Mouse (Mus musculus) kidney, embryonic 14.5 days (tissue): ENCODE results near the gene Gm10112. TPM values are rescaled to one million over a fixed set of nuclear protein-coding genes. Genes with fewer than 3 reads are reported as not detected.

ENCODE experiments used
- ATAC-seq: fragments of 200-750 bp; cut with Nextera tagmentation; 2 replicates; pipeline ENCODE4 v1.8.0; 2017; ENCODE audit warnings: moderate number of reproducible peaks, mild to moderate bottlenecking, moderate TSS enrichment, moderate library complexity; ENCODE audit not compliant: low FRiP score, low TSS enrichment
- H3K27ac ChIP-seq: fragments of 300-500 bp; sonication (generic); 2 replicates; pipeline ENCODE4 v1.5.1; 2014; ENCODE audit warnings: low read depth, mild to moderate bottlenecking, low read length, moderate library complexity, mixed read lengths
- H3K27me3 ChIP-seq: fragments of 300-500 bp; sonication (generic); 2 replicates; pipeline ENCODE4 v1.6.1; 2014; ENCODE audit warnings: mild to moderate bottlenecking, low read length; ENCODE audit not compliant: control insufficient read depth, insufficient read depth
- H3K36me3 ChIP-seq: fragments of 300-500 bp; sonication (generic); 2 replicates; pipeline ENCODE4 v1.6.1; 2014; ENCODE audit warnings: low read length, mixed read lengths; ENCODE audit not compliant: control insufficient read depth, insufficient read depth
- H3K4me1 ChIP-seq: fragments of 300-500 bp; sonication (generic); 2 replicates; pipeline ENCODE4 v1.6.1; 2014; ENCODE audit warnings: low read length, mixed read lengths; ENCODE audit not compliant: control insufficient read depth, insufficient read depth
- H3K4me2 ChIP-seq: fragments of 300-500 bp; sonication (generic); replicated peaks from 2 replicates; pipeline ENCODE4 v1.6.1; 2014; ENCODE audit warnings: low read depth, mild to moderate bottlenecking, low read length
- H3K4me3 ChIP-seq: fragments of 300-500 bp; sonication (generic); 2 replicates; pipeline ENCODE4 v1.5.1; 2014; ENCODE audit warnings: mild to moderate bottlenecking, low read length
- H3K9ac ChIP-seq: fragments of 300-500 bp; sonication (generic); 2 replicates; pipeline ENCODE4 v1.6.1; 2014; ENCODE audit warnings: low read depth, mild to moderate bottlenecking, low read length, moderate library complexity
- H3K9me3 ChIP-seq: fragments of 300-500 bp; sonication (generic); 2 replicates; pipeline ENCODE4 v1.6.1; 2016; ENCODE audit warnings: low read length; ENCODE audit not compliant: control insufficient read depth
- WGBS: fragments of 180-500 bp; shearing (Covaris S2); extraction: QIAGEN DNeasy Blood & Tissue Kit; methylation state at CpG from one replicate; pipeline ENCODE4 v1.1.7; 2014; 5-methylcytosine and 5-hydroxymethylcytosine counted together
- polyA plus RNA-seq: library from polyadenylated mRNA; unstranded; fragments of >200 nt; fragmentation: Nextera tagmentation; extraction: Ambion mirVana; gene quantifications from 2 replicates; pipeline ENCODE4 v1.2.1, GENCODE M21; 2014

Gene Gm10112
- polyA plus RNA-seq: not detected in 2 replicates

GRCm38 (mm10) chrX:111168040-111168439 lies at the start of gene Gm10112:
TSS of gene Gm10112 (plus strand) at chrX:111168340.
- no peak within 1 kb of the TSS for H3K4me2 ChIP-seq
- no peak within 1 kb of the TSS for H3K4me3 ChIP-seq
- H3K27ac ChIP-seq: no peak within 1 kb of the TSS
- no peaks in the 10 kb centered on the region for H3K27me3 ChIP-seq
- ATAC-seq: no peak
- no peaks in the 10 kb centered on the region for H3K36me3 ChIP-seq
- WGBS: 90% methylated on average over 3 of the region's 3 CpGs
- H3K9ac ChIP-seq: no peak within 1 kb of the TSS
- no peaks in the 10 kb centered on the region for H3K4me1 ChIP-seq
- H3K9me3 ChIP-seq: no peaks in the 10 kb centered on the region

GRCm38 (mm10) chrX:111189574-111189973 lies 21.4 kb downstream of the Gm10112 start:
- WGBS: 92% methylated on average over 1 of the region's 1 CpGs
- Histone ChIP-seq H3K9me3 (no peaks in the 10 kb centered on the region), H3K36me3 (no peaks in the 10 kb centered on the region), H3K27me3 (no peaks in the 10 kb centered on the region), H3K4me2 (no peak overlapping the region), H3K9ac (no peak overlapping the region), H3K27ac (no peak overlapping the region), H3K4me1 (no peaks in the 10 kb centered on the region), H3K4me3 (no peak overlapping the region)
- ATAC-seq: no peak

- no peak overlapping the region for H3K4me2 ChIP-seq
- H3K27ac ChIP-seq: no peak overlapping the region
- WGBS: 3% methylated on average over 2 of the region's 2 CpGs
- no peak for ATAC-seq
- no peaks in the 10 kb centered on the region for H3K9me3 ChIP-seq
- no peaks in the 10 kb centered on the region for H3K4me1 ChIP-seq
- H3K9ac ChIP-seq: no peak overlapping the region
- H3K36me3 ChIP-seq: no peaks in the 10 kb centered on the region
- H3K4me3 ChIP-seq: no peak overlapping the region
- no peaks in the 10 kb centered on the region for H3K27me3 ChIP-seq
Observed at GRCm38 (mm10) chrX:111196376-111196775, 28.2 kb downstream of the Gm10112 start.

- no peak overlapping the region for H3K9ac ChIP-seq
- H3K9me3 ChIP-seq: no peaks in the 10 kb centered on the region
- ATAC-seq: no peak
- H3K4me1 ChIP-seq: no peaks in the 10 kb centered on the region
- 24% methylated on average over 5 of the region's 5 CpGs for WGBS
- no peaks in the 10 kb centered on the region for H3K27me3 ChIP-seq
- H3K4me2 ChIP-seq: no peak overlapping the region
- H3K36me3 ChIP-seq: no peaks in the 10 kb centered on the region
- no peak overlapping the region for H3K27ac ChIP-seq
- no peak overlapping the region for H3K4me3 ChIP-seq
Observed at GRCm38 (mm10) chrX:111210225-111210624, 42.1 kb downstream of the Gm10112 start.

Other genes with a start within 250 kb of the Gm10112 start
- not detected in 2 replicates for gene Cylc1, start 57.9 kb upstream of the Gm10112 start, polyA plus RNA-seq